Mouse (Mus musculus) gonadal fat pad, adult 2 months (tissue): ENCODE results near the gene Il1f5. TPM values are rescaled to one million over a fixed set of nuclear protein-coding genes. Genes with fewer than 3 reads are reported as not detected.

Experiments used
- DNase-seq: peaks from one replicate; pipeline ENCODE4 v3.0.0-alpha.2; 2012; ENCODE audit warnings: low read depth
- polyA plus RNA-seq: library from polyadenylated mRNA; depleted of rRNA; stranded (reverse); fragments of >200 nt; gene quantifications from 2 replicates; pipeline ENCODE4 v1.2.3, GENCODE M21; 2012; rRNA removed

Gene Il1f5
- polyA plus RNA-seq, result 0.10 and 0.22 TPM in 2 replicates

- no peak for DNase-seq
These were observed at the start of gene Il1f5 for GRCm38 (mm10) chr2:24276654-24277053. TSS of gene Il1f5 (plus strand) at chr2:24276954.

- DNase-seq, result no peak
These were observed 49.6 kb upstream of the Il1f5 start for GRCm38 (mm10) chr2:24227191-24227590.

GRCm38 (mm10) chr2:24267503-24267902 is 9.3 kb upstream of the Il1f5 start:
- DNase-seq, result no peak

- DNase-seq, result no peak
These were observed 3.1 kb upstream of the Il1f5 start for GRCm38 (mm10) chr2:24273619-24274018.

GRCm38 (mm10) chr2:24275146-24275545 is 1.6 kb upstream of the Il1f5 start:
- DNase-seq, result no peak

- no peak for DNase-seq
These were observed 14.1 kb downstream of the Il1f5 start, which contains the start of gene Il1f10 for GRCm38 (mm10) chr2:24290896-24291295. TSS of gene Il1f10 (plus strand) at chr2:24291196.

GRCm38 (mm10) chr2:24294616-24295015 is 17.9 kb downstream of the Il1f5 start:
- DNase-seq, result no peak

GRCm38 (mm10) chr2:24296837-24297236 is 20.1 kb downstream of the Il1f5 start:
- DNase-seq, result no peak

- no peak for DNase-seq
These were observed 34.7 kb downstream of the Il1f5 start for GRCm38 (mm10) chr2:24311302-24312001.

- no peak for DNase-seq
These were observed 40.2 kb downstream of the Il1f5 start for GRCm38 (mm10) chr2:24316919-24317318.

GRCm38 (mm10) chr2:24317919-24318598 is 41.3 kb downstream of the Il1f5 start:
- no peak for DNase-seq

Other genes starting within 250 kb of the Il1f5 start
- gene Hnmt, start 227.6 kb upstream of the Il1f5 start, polyA plus RNA-seq, result 4.5 and 4.7 TPM in 2 replicates
- gene Tbpl2, start 180.4 kb upstream of the Il1f5 start, polyA plus RNA-seq, result not detected in 2 replicates
- gene Il1f8, start 123.8 kb upstream of the Il1f5 start, polyA plus RNA-seq, result not detected in 2 replicates
- gene Il1f9, start 90.5 kb upstream of the Il1f5 start, polyA plus RNA-seq, result not detected in 2 replicates
- gene Il1f6, start 61.5 kb upstream of the Il1f5 start, polyA plus RNA-seq, result not detected in 2 replicates
- gene Il1f10, start 14.2 kb downstream of the Il1f5 start, polyA plus RNA-seq, result not detected in 2 replicates
- 0.71 and 2.8 TPM in 2 replicates for gene Il1rn, start 59.9 kb downstream of the Il1f5 start, polyA plus RNA-seq
- gene Psd4, start 90.6 kb downstream of the Il1f5 start, polyA plus RNA-seq, result 11.6 and 14.2 TPM in 2 replicates
- gene Pax8, start 198.6 kb downstream of the Il1f5 start, polyA plus RNA-seq, result 91.2 and 139 TPM in 2 replicates